Mouse (Mus musculus): ENCODE results near the gene Pgp.
A peak's percentile ranks its signal among the peaks of the same experiment; 100 is the strongest.

Pgp gene

GRCm38 (mm10) chr17:24483495-24483894 lies 13.3 kb downstream of the Pgp start:
- DNase-seq (ENCODE audit: low spot score): no peak

- DNase-seq (ENCODE audit: low spot score): no peak
Measured at GRCm38 (mm10) chr17:24485090-24485860, 15.1 kb downstream of the Pgp start.

- DNase-seq (ENCODE audit: low spot score): no peak
Measured at GRCm38 (mm10) chr17:24488186-24488661, 18.0 kb downstream of the Pgp start, which contains the start of gene Caskin1. Caskin1 (plus strand) TSS chr17:24488601.

- no peak for DNase-seq (ENCODE audit: low spot score)
Measured at GRCm38 (mm10) chr17:24488662-24489264, 18.6 kb downstream of the Pgp start.

GRCm38 (mm10) chr17:24489265-24490030 lies 19.3 kb downstream of the Pgp start:
- DNase-seq (ENCODE audit: low spot score): no peak

GRCm38 (mm10) chr17:24490399-24490798 lies 20.2 kb downstream of the Pgp start:
- no peak for DNase-seq (ENCODE audit: low spot score)

- DNase-seq (ENCODE audit: low spot score): peak; percentile 60
Measured at GRCm38 (mm10) chr17:24494627-24495335, 24.6 kb downstream of the Pgp start.

GRCm38 (mm10) chr17:24495443-24495842 lies 25.3 kb downstream of the Pgp start:
- DNase-seq (ENCODE audit: low spot score): no peak

GRCm38 (mm10) chr17:24496026-24496425 lies 25.8 kb downstream of the Pgp start:
- no peak for DNase-seq (ENCODE audit: low spot score)

GRCm38 (mm10) chr17:24502208-24502607 lies 32.0 kb downstream of the Pgp start:
- DNase-seq (ENCODE audit: low spot score): no peak

GRCm38 (mm10) chr17:24504085-24504484 lies 33.9 kb downstream of the Pgp start:
- DNase-seq (ENCODE audit: low spot score): no peak

- no peak for DNase-seq (ENCODE audit: low spot score)
Measured at GRCm38 (mm10) chr17:24505286-24505955, 35.2 kb downstream of the Pgp start.

GRCm38 (mm10) chr17:24506332-24507070 lies 36.3 kb downstream of the Pgp start:
- no peak for DNase-seq (ENCODE audit: low spot score)

GRCm38 (mm10) chr17:24507129-24507664 lies 37.0 kb downstream of the Pgp start:
- DNase-seq (ENCODE audit: low spot score): no peak

GRCm38 (mm10) chr17:24507806-24508460 lies 37.7 kb downstream of the Pgp start:
- DNase-seq (ENCODE audit: low spot score): no peak

- DNase-seq (ENCODE audit: low spot score): no peak
Measured at GRCm38 (mm10) chr17:24513609-24514008, 43.4 kb downstream of the Pgp start.

GRCm38 (mm10) chr17:24514270-24515257 lies 44.4 kb downstream of the Pgp start:
- no peak for DNase-seq (ENCODE audit: low spot score)

- DNase-seq (ENCODE audit: low spot score): no peak
Measured at GRCm38 (mm10) chr17:24520450-24520849, 50.3 kb downstream of the Pgp start.

Measured in c-Kit-positive CD71-positive TER-119-positive erythroid progenitor cells, embryonic 14.5 days (primary cell).